Mouse (Mus musculus): ENCODE results near the gene Myf6. TPM values are rescaled to one million over a fixed set of nuclear protein-coding genes. Genes with fewer than 3 reads are reported as not detected.

Gene Myf6
- total and polyA plus RNA-seq, 3 experiments = not detected

- Histone ChIP-seq H3K4me2 (ENCODE audit: insufficient read depth, low read depth, poor library complexity, severe bottlenecking) (no peak overlapping the region), H3K27me3 (replicated peaks) (no peaks in the 10 kb centered on the region), H3K36me3 (replicated peaks in 1 of 2; ENCODE audit: control insufficient read depth in 1 of 2, insufficient read depth in 1 of 2, low read length in 1 of 2) (no peaks in the 10 kb centered on the region), H3K9ac (ENCODE audit: insufficient read depth, low read depth) (no peak overlapping the region), H3K4me1 (ENCODE audit: control insufficient read depth in 1 of 2, insufficient read depth in 2 of 2) (no peaks in the 10 kb centered on the region), H3K79me2 (replicated peaks; ENCODE audit: control insufficient read depth, extremely low read depth, insufficient read depth, poor library complexity, severe bottlenecking) (no peaks in the 10 kb centered on the region), H3K4me3 (replicated peaks in 1 of 3; ENCODE audit: low read depth in 2 of 3, low read length in 2 of 3, poor library complexity in 1 of 3) (no peak overlapping the region), H3K27ac (ENCODE audit: insufficient read depth, low read depth) (no peak overlapping the region), H3K9me3 (replicated peaks; ENCODE audit: low read length) (peaks cover 30% of the 10 kb centered on the region)
- in situ Hi-C loops (cut with MboI; ENCODE audit: low pct_ligation_motif_present, low pct_unique_long_range_greater_than_20kb, low sequenced_read_pairs) = no loop called here
- no peak for TF ChIP-seq ZKSCAN1 (IDR thresholded peaks at IDR 0.05; ENCODE audit: borderline replicate concordance, low read depth, low read length)
- TF ChIP-seq ZC3H11A (IDR thresholded peaks at IDR 0.05; ENCODE audit: low read depth, low read length) = no peak
- no peak for TF ChIP-seq UBTF (IDR thresholded peaks at IDR 0.05; ENCODE audit: low read depth, low read length)
- no peak for TF ChIP-seq JUND (conservative IDR thresholded peaks at IDR 0.05; ENCODE audit: low read depth, low read length)
- no peak for TF ChIP-seq CTCF (conservative IDR thresholded peaks at IDR 0.05 in 1 of 2, IDR thresholded peaks at IDR 0.05 in 1 of 2; ENCODE audit: low read depth in 2 of 2, low read length in 2 of 2)
- no peak for TF ChIP-seq EP300 (IDR thresholded peaks at IDR 0.05; ENCODE audit: low read length)
- no peak for TF ChIP-seq ZNF384 (IDR thresholded peaks at IDR 0.05; ENCODE audit: low read depth, low read length)
- no peak for TF ChIP-seq TCF12 (IDR thresholded peaks at IDR 0.05; ENCODE audit: low read depth, low read length)
- no peak for TF ChIP-seq POLR2A (IDR thresholded peaks at IDR 0.05; ENCODE audit: low read depth, low read length)
- dilution Hi-C loops (cut with MboI; ENCODE audit: extremely low pct_ligation_motif_present, extremely low pct_unique_long_range_greater_than_20kb, low sequenced_read_pairs) = no loop called here
- DNase-seq (ENCODE audit: extremely low read depth) = no peak
These were observed 34.2 kb upstream of the Myf6 start for GRCm38 (mm10) chr10:107528758-107529157.

GRCm38 (mm10) chr10:107519216-107519615, 24.7 kb upstream of the Myf6 start:
- H3K79me2 ChIP-seq (replicated peaks; ENCODE audit: control insufficient read depth, extremely low read depth, insufficient read depth, poor library complexity, severe bottlenecking) = no peaks in the 10 kb centered on the region
- H3K36me3 ChIP-seq (replicated peaks in 1 of 2; ENCODE audit: control insufficient read depth in 1 of 2, insufficient read depth in 1 of 2, low read length in 1 of 2) = no peaks in the 10 kb centered on the region
- H3K27ac ChIP-seq (ENCODE audit: insufficient read depth, low read depth) = no peak overlapping the region
- in situ Hi-C loops (cut with MboI; ENCODE audit: low pct_ligation_motif_present, low pct_unique_long_range_greater_than_20kb, low sequenced_read_pairs) = no loop called here
- H3K9ac ChIP-seq (ENCODE audit: insufficient read depth, low read depth) = no peak overlapping the region
- DNase-seq (ENCODE audit: extremely low read depth) = no peak
- peaks cover 29% of the 10 kb centered on the region for H3K9me3 ChIP-seq (replicated peaks; ENCODE audit: low read length)
- no peaks in the 10 kb centered on the region for H3K4me1 ChIP-seq (ENCODE audit: control insufficient read depth in 1 of 2, insufficient read depth in 2 of 2)
- no peaks in the 10 kb centered on the region for H3K27me3 ChIP-seq (replicated peaks)
- dilution Hi-C loops (cut with MboI; ENCODE audit: extremely low pct_ligation_motif_present, extremely low pct_unique_long_range_greater_than_20kb, low sequenced_read_pairs) = no loop called here
- TF ChIP-seq JUN (IDR thresholded peaks at IDR 0.05; ENCODE audit: insufficient read depth, low read depth, low read length) (no peak), USF1 (IDR thresholded peaks at IDR 0.05; ENCODE audit: low read depth, low read length) (no peak), TBP (conservative IDR thresholded peaks at IDR 0.05; ENCODE audit: low read depth, low read length) (no peak), MAFK (IDR thresholded peaks at IDR 0.05; ENCODE audit: insufficient replicate concordance, low read length) (no peak), ETS1 (conservative IDR thresholded peaks at IDR 0.05; ENCODE audit: low read depth, low read length) (no peak), POLR2A (IDR thresholded peaks at IDR 0.05; ENCODE audit: low read depth, low read length) (no peak), ELF1 (IDR thresholded peaks at IDR 0.05; ENCODE audit: low read depth, low read length) (no peak), ZNF384 (IDR thresholded peaks at IDR 0.05; ENCODE audit: low read depth, low read length) (no peak), SIN3A (IDR thresholded peaks at IDR 0.05; ENCODE audit: low read length) (no peak), PAX5 (IDR thresholded peaks at IDR 0.05; ENCODE audit: low read length) (no peak), MEF2A (IDR thresholded peaks at IDR 0.05; ENCODE audit: borderline replicate concordance, low read depth, low read length) (no peak), EP300 (IDR thresholded peaks at IDR 0.05; ENCODE audit: low read length) (no peak), MXI1 (IDR thresholded peaks at IDR 0.05; ENCODE audit: low read depth, low read length) (no peak), RAD21 (IDR thresholded peaks at IDR 0.05; ENCODE audit: low read depth, low read length) (no peak)
- H3K4me3 ChIP-seq (replicated peaks in 1 of 3; ENCODE audit: low read depth in 2 of 3, low read length in 2 of 3, poor library complexity in 1 of 3) = no peak overlapping the region
- no peak overlapping the region for H3K4me2 ChIP-seq (ENCODE audit: insufficient read depth, low read depth, poor library complexity, severe bottlenecking)
